Mouse (Mus musculus) MEL (cell line): Measurements from ENCODE around the gene Ckmt1. TPM values are rescaled to one million over a fixed set of nuclear protein-coding genes. Genes with fewer than 3 reads are reported as not detected.

ENCODE experiments used
- DNase-seq: peaks from one replicate; pipeline ENCODE4 v3.0.0; 2011; ENCODE audit warnings: low read depth, low spot score
- H3K27ac ChIP-seq: 2 replicates; pipeline ENCODE4 v1.5.1; 2012; ENCODE audit warnings: low read depth, mild to moderate bottlenecking, control low read depth, low read length, moderate library complexity; ENCODE audit not compliant: control insufficient read depth
- H3K27me3 ChIP-seq, 2 experiments: fragments of 150-350 bp in 1 of 2; sonication (generic) in 1 of 2; 2 replicates each; pipeline ENCODE4 v1.6.1; 2012; ENCODE audit warnings: low read length in 2 of 2, mild to moderate bottlenecking in 2 of 2, improper control_type of control experiment in 1 of 2, moderate library complexity in 1 of 2; ENCODE audit not compliant: insufficient read depth in 2 of 2, control insufficient read depth in 1 of 2
- H3K36me3 ChIP-seq, 2 experiments: 2 replicates each; pipeline ENCODE4 v1.6.1; 2012 to 2014; ENCODE audit warnings: low read length in 2 of 2, improper control_type of control experiment in 1 of 2, inconsistent platforms in 1 of 2, mild to moderate bottlenecking in 1 of 2; ENCODE audit not compliant: insufficient read depth in 2 of 2, control insufficient read depth in 1 of 2
- H3K4me1 ChIP-seq, 2 experiments: fragments of 150-350 bp in 1 of 2; sonication (generic) in 1 of 2; 2 replicates each; pipeline ENCODE4 v1.6.1; 2012; ENCODE audit warnings: low read length in 2 of 2, improper control_type of control experiment in 1 of 2, mild to moderate bottlenecking in 1 of 2; ENCODE audit not compliant: insufficient read depth in 2 of 2, control insufficient read depth in 1 of 2
- H3K4me3 ChIP-seq, 2 experiments: fragments of 150-350 bp in 1 of 2; sonication (generic) in 1 of 2; 2 replicates each; pipeline ENCODE4 v1.5.1; 2012; ENCODE audit warnings: low read depth in 2 of 2, low read length in 2 of 2, mild to moderate bottlenecking in 2 of 2, moderate library complexity in 2 of 2, control low read depth in 1 of 2, improper control_type of control experiment in 1 of 2; ENCODE audit not compliant: control insufficient read depth in 1 of 2, insufficient read depth in 1 of 2
- H3K79me2 ChIP-seq: 2 replicates; pipeline ENCODE4 v1.6.1; 2012; ENCODE audit warnings: mild to moderate bottlenecking, low read length, moderate library complexity; ENCODE audit not compliant: control insufficient read depth, poor library complexity, insufficient read depth
- H3K9ac ChIP-seq: 2 replicates; pipeline ENCODE4 v1.6.1; 2012; ENCODE audit warnings: low read depth, mild to moderate bottlenecking, control low read depth, low read length, moderate library complexity; ENCODE audit not compliant: control insufficient read depth, poor library complexity, severe bottlenecking
- H3K9me3 ChIP-seq: fragments of 150-350 bp; sonication (generic); replicated peaks from 2 replicates; pipeline ENCODE4 v1.6.1; 2012; ENCODE audit warnings: mild to moderate bottlenecking, low read length, improper control_type of control experiment, moderate library complexity; ENCODE audit not compliant: insufficient read depth
- CHD1 ChIP-seq: IDR thresholded peaks from 2 replicates; pipeline ENCODE4 v1.6.1; 2012; ENCODE audit warnings: low read depth, mild to moderate bottlenecking, inconsistent platforms, low read length, improper control_type of control experiment
- CTCF ChIP-seq, 3 experiments: IDR thresholded peaks in 2 of 3; conservative IDR thresholded peaks in 1 of 3; 2 replicates each; pipeline ENCODE4 v1.5.1; 2011 to 2012; ENCODE audit warnings: low read length in 3 of 3, low read depth in 2 of 3, mild to moderate bottlenecking in 2 of 3, improper control_type of control experiment in 1 of 3, inconsistent platforms in 1 of 3, mixed read lengths in 1 of 3, moderate library complexity in 1 of 3; ENCODE audit not compliant: control insufficient read depth in 1 of 3, insufficient read depth in 1 of 3, poor library complexity in 1 of 3, severe bottlenecking in 1 of 3
- ETS1 ChIP-seq: IDR thresholded peaks from 2 replicates; pipeline ENCODE4 v1.6.1; 2012; ENCODE audit warnings: low read depth, mild to moderate bottlenecking, inconsistent platforms, low read length, improper control_type of control experiment, moderate library complexity
- JUND ChIP-seq: IDR thresholded peaks from 2 replicates; pipeline ENCODE4 v1.6.1; 2011; ENCODE audit warnings: low read depth, mild to moderate bottlenecking, improper control_type of control experiment, low read length
- MAX ChIP-seq: IDR thresholded peaks from 2 replicates; pipeline ENCODE4 v1.6.1; 2011; ENCODE audit warnings: low read length, improper control_type of control experiment
- MAZ ChIP-seq: IDR thresholded peaks from 2 replicates; pipeline ENCODE4 v1.6.1; 2012; ENCODE audit warnings: low read depth, mild to moderate bottlenecking, inconsistent platforms, low read length, improper control_type of control experiment
- MYC ChIP-seq: IDR thresholded peaks from 2 replicates; pipeline ENCODE4 v1.6.1; 2011; ENCODE audit warnings: low read depth, mild to moderate bottlenecking, low read length, improper control_type of control experiment, moderate library complexity
- NELFE ChIP-seq: IDR thresholded peaks from 2 replicates; pipeline ENCODE4 v1.6.1; 2011; ENCODE audit warnings: low read depth, low read length, improper control_type of control experiment
- NRF1 ChIP-seq: IDR thresholded peaks from 2 replicates; pipeline ENCODE4 v1.6.1; 2014; ENCODE audit warnings: low read depth, mild to moderate bottlenecking, inconsistent platforms, low read length, improper control_type of control experiment, moderate library complexity; ENCODE audit not compliant: poor library complexity, insufficient read depth, severe bottlenecking
- POLR2A ChIP-seq, 2 experiments: IDR thresholded peaks; 2 replicates each; pipeline ENCODE4 v1.6.1; 2011 to 2012; ENCODE audit warnings: low read length in 2 of 2, mild to moderate bottlenecking in 2 of 2, control low read depth in 1 of 2, improper control_type of control experiment in 1 of 2, low read depth in 1 of 2, moderate library complexity in 1 of 2; ENCODE audit not compliant: control insufficient read depth in 1 of 2, insufficient read depth in 1 of 2, poor library complexity in 1 of 2
- RAD21 ChIP-seq: IDR thresholded peaks from 2 replicates; pipeline ENCODE4 v1.6.1; 2011; ENCODE audit warnings: mild to moderate bottlenecking, low read depth, low read length, improper control_type of control experiment
- SMC3 ChIP-seq: IDR thresholded peaks from 2 replicates; pipeline ENCODE4 v1.6.1; 2011; ENCODE audit warnings: low read depth, low read length, improper control_type of control experiment
- TAL1 ChIP-seq: IDR thresholded peaks from 2 replicates; pipeline ENCODE4 v1.6.1; 2012; ENCODE audit warnings: mild to moderate bottlenecking, inconsistent platforms, low read length, moderate library complexity, mixed read lengths
- TBP ChIP-seq: IDR thresholded peaks from 2 replicates; pipeline ENCODE4 v1.8.0; 2011; ENCODE audit warnings: low read depth, low read length, improper control_type of control experiment
- TCF12 ChIP-seq: IDR thresholded peaks from 2 replicates; pipeline ENCODE4 v1.6.1; 2014; ENCODE audit warnings: low read depth, mild to moderate bottlenecking, inconsistent platforms, low read length, improper control_type of control experiment, moderate library complexity
- ZC3H11A ChIP-seq: IDR thresholded peaks from 2 replicates; pipeline ENCODE4 v1.6.1; 2012; ENCODE audit warnings: low read depth, mild to moderate bottlenecking, inconsistent platforms, low read length, improper control_type of control experiment
- ZKSCAN1 ChIP-seq: IDR thresholded peaks from 2 replicates; pipeline ENCODE4 v1.6.1; 2012; ENCODE audit warnings: low read depth, mild to moderate bottlenecking, inconsistent platforms, low read length, improper control_type of control experiment, moderate library complexity
- ZMIZ1 ChIP-seq: IDR thresholded peaks from 2 replicates; pipeline ENCODE4 v1.6.1; 2012; ENCODE audit warnings: low read depth, mild to moderate bottlenecking, inconsistent platforms, low read length, improper control_type of control experiment, moderate library complexity
- polyA plus RNA-seq, 2 experiments: library from polyadenylated mRNA; stranded (reverse) in 1 of 2; unstranded in 1 of 2; fragments of >175 nt in 1 of 2; fragments of >200 nt in 1 of 2; gene quantifications; 2 replicates each; pipeline versions ENCODE4 v1.2.1 to v1.2.4; 2012; ENCODE audit warnings: low replicate concordance in 2 of 2, low read depth in 1 of 2; ENCODE audit not compliant: insufficient read length in 2 of 2, insufficient read depth in 1 of 2, missing spikeins in 1 of 2
- total RNA-seq: library from RNA; depleted of rRNA; stranded (reverse); fragments of 300-350 nt; gene quantifications from 2 replicates; pipeline ENCODE4 v1.2.3, GENCODE M21; 2012

Ckmt1 gene
- total and polyA plus RNA-seq, 3 experiments: not detected

GRCm38 (mm10) chr2:121396624-121397023, 39.1 kb downstream of the Ckmt1 start:
- DNase-seq: peak; percentile 87
- H3K9ac ChIP-seq: no peak overlapping the region
- H3K79me2 ChIP-seq: no peaks in the 10 kb centered on the region
- H3K27me3 ChIP-seq: no peaks in the 10 kb centered on the region
- H3K4me3 ChIP-seq: no peak overlapping the region
- TF ChIP-seq MAZ: no peak
- TF ChIP-seq TCF12: no peak
- peak; percentile 47 for TF ChIP-seq ZC3H11A
- no peak for TF ChIP-seq NRF1
- TF ChIP-seq MYC: no peak
- no peak for TF ChIP-seq JUND
- TF ChIP-seq SMC3: peak; percentile 68
- no peak for TF ChIP-seq NELFE
- peak; percentile 76 for TF ChIP-seq RAD21
- no peak for TF ChIP-seq MAX
- TF ChIP-seq CTCF (IDR thresholded peaks at IDR 0.05 in 2 of 3, conservative IDR thresholded peaks at IDR 0.05 in 1 of 3; ENCODE audit: control insufficient read depth in 1 of 3, insufficient read depth in 1 of 3, low read depth in 2 of 3, low read length in 3 of 3, poor library complexity in 1 of 3, severe bottlenecking in 1 of 3): peak; percentile 60 to 84 (median 76)
- TF ChIP-seq ZKSCAN1: no peak
- TF ChIP-seq TAL1: no peak
- TF ChIP-seq TBP: no peak
- TF ChIP-seq ZMIZ1: no peak
- TF ChIP-seq POLR2A (IDR thresholded peaks at IDR 0.05; ENCODE audit: control insufficient read depth in 1 of 2, insufficient read depth in 1 of 2, low read depth in 1 of 2, low read length in 2 of 2, poor library complexity in 1 of 2): no peak
- H3K27ac ChIP-seq: no peak overlapping the region
- no peaks in the 10 kb centered on the region for H3K36me3 ChIP-seq
- H3K4me1 ChIP-seq: no peaks in the 10 kb centered on the region
- H3K9me3 ChIP-seq: no peaks in the 10 kb centered on the region

DNA sequence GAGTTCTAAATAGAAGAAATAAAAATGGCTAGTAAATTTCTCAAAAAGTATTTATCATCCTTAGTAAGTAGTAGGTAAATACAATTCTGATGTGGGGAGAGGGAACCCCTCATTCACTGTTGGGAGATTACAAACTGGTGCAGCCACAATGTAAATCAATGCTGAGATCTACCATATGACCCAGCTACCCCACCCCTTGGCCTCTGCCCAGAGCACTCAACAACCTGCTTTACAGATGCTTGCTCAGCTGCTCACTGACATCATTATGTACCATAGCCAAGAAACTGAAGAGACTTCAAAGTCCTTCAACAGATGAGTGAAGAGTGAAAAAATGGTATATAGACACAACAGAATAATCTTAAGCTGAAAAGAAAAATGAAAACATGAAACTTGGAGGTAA, 45.8 kb downstream of the Ckmt1 start:
- Histone ChIP-seq H3K36me3 (no peaks in the 10 kb centered on the region; a peak in 1 of 4 replicates), H3K4me1 (no peaks in the 10 kb centered on the region), H3K4me3 (no peak overlapping the region), H3K9ac (no peak overlapping the region), H3K27ac (no peak overlapping the region), H3K79me2 (no peaks in the 10 kb centered on the region), H3K9me3 (no peaks in the 10 kb centered on the region), H3K27me3 (no peaks in the 10 kb centered on the region)
- TF ChIP-seq ETS1 (peak; percentile 70; the same call in 1 of the 2 replicates), CHD1 (no peak), RAD21 (no peak)
- no peak for DNase-seq
